In genomic region chr12:77089624-77090278, GRCm38 (mm10) we compare ENCODE assay signal across 21 mouse cellular contexts.
DNase-seq lines count a peak whose midpoint lies in the region; ATAC-seq and TF ChIP-seq lines count a peak whose summit lies in the region.
"Had no signal": no experiment of that assay in that cellular context is flagged by ENCODE, and none has a peak within 500 bp of the region (broad histone marks: within the 10 kb centered on the region; RNA-seq: fewer than 3 reads in every experiment).

No protein-coding gene starts in this region.

- peak; percentile 10 to 18 for DNase-seq in left cerebral cortex, postnatal 14 days (ENCODE audit: low spot score in 2 of 2)
- DNase-seq in left cerebral cortex, adult 2 months (ENCODE audit: extremely low spot score in 1 of 2, low spot score in 2 of 2): no peak
- DNase-seq in brain, adult 2 months (ENCODE audit: low read depth, low spot score): peak; percentile 64
- DNase-seq in liver, embryonic 11.5 days (ENCODE audit: low spot score): no peak
- DNase-seq in layer of hippocampus, postnatal 14 days (ENCODE audit: low spot score in 2 of 2): no peak
- DNase-seq: adrenal gland, postnatal 14 days; cerebellum, adult 9-10 months; gastrocnemius, postnatal 25 days; kidney, adult 2 months; kidney, postnatal 36 days; lung, embryonic 14.5 days; lung, postnatal 4 days; spleen, adult 18-20 months; thymus, postnatal 14 days had no signal

- H3K4me2 ChIP-seq in liver, embryonic 11.5 days: no peak overlapping the region
- H3K4me2 ChIP-seq: embryonic facial prominence, embryonic 13.5 days; heart, embryonic 13.5 days; lung, embryonic 14.5 days; midbrain, embryonic 12.5 days had no signal

- peak; percentile 69 for ATAC-seq in liver, embryonic 11.5 days (replicated peaks; ENCODE audit: low FRiP score)
- peak; percentile 51 for ATAC-seq in megakaryocyte-erythroid progenitor cell, adult 5-6 weeks (replicated peaks; ENCODE audit: low FRiP score, low TSS enrichment, poor library complexity, severe bottlenecking)
- ATAC-seq in erythroid progenitor cell, adult 5-6 weeks (replicated peaks; ENCODE audit: low FRiP score, poor library complexity, severe bottlenecking): no peak
- ATAC-seq: hindbrain, postnatal 0 days had no signal

- WGBS in liver, embryonic 11.5 days: 62% methylated on average over 6 of the region's 6 CpGs

- no peaks in the 10 kb centered on the region for H3K36me3 ChIP-seq in liver, embryonic 11.5 days (ENCODE audit: control insufficient read depth, insufficient read depth, low read length)
- H3K36me3 ChIP-seq: embryonic facial prominence, embryonic 13.5 days; heart, embryonic 13.5 days; limb, embryonic 10.5 days; midbrain, embryonic 12.5 days had no signal

- H3K27ac ChIP-seq in left cerebral cortex, adult 2 months: no peak overlapping the region
- no peak overlapping the region for H3K27ac ChIP-seq in liver, embryonic 11.5 days (ENCODE audit: low read depth, low read length)
- H3K27ac ChIP-seq: embryonic facial prominence, embryonic 13.5 days; heart, embryonic 13.5 days; hindbrain, postnatal 0 days; limb, embryonic 10.5 days; midbrain, embryonic 12.5 days had no signal

- H3K27me3 ChIP-seq in liver, embryonic 11.5 days (replicated peaks; ENCODE audit: control insufficient read depth, insufficient read depth, low read length): no peaks in the 10 kb centered on the region
- H3K27me3 ChIP-seq: embryonic facial prominence, embryonic 13.5 days; heart, embryonic 13.5 days; midbrain, embryonic 12.5 days had no signal

- H3K4me1 ChIP-seq in liver, embryonic 11.5 days (replicated peaks; ENCODE audit: control insufficient read depth, insufficient read depth, low read length): peaks cover 23% of the 10 kb centered on the region
- H3K4me1 ChIP-seq: embryonic facial prominence, embryonic 13.5 days; limb, embryonic 10.5 days; midbrain, embryonic 12.5 days had no signal

- no peak overlapping the region for H3K9ac ChIP-seq in liver, embryonic 11.5 days (ENCODE audit: low read depth, low read length)
- H3K9ac ChIP-seq: embryonic facial prominence, embryonic 13.5 days; heart, embryonic 13.5 days; lung, embryonic 14.5 days; midbrain, embryonic 12.5 days had no signal

- intact Hi-C loops in left cerebral cortex, postnatal 14 days (cut with DNase I): no loop called here
- intact Hi-C loops in left cerebral cortex, adult 2 months (cut with DNase I): no loop called here

- H3K4me3 ChIP-seq in left cerebral cortex, adult 2 months: no peak overlapping the region
- no peak overlapping the region for H3K4me3 ChIP-seq in liver, embryonic 11.5 days (ENCODE audit: low read depth, low read length)
- H3K4me3 ChIP-seq: embryonic facial prominence, embryonic 13.5 days; heart, embryonic 13.5 days; limb, embryonic 10.5 days; midbrain, embryonic 12.5 days had no signal

- TF ChIP-seq CTCF in left cerebral cortex, adult 2 months (IDR thresholded peaks at IDR 0.05): no peak

- H3K9me3 ChIP-seq in liver, embryonic 11.5 days (ENCODE audit: control insufficient read depth, low read length): no peaks in the 10 kb centered on the region
- H3K9me3 ChIP-seq: embryonic facial prominence, embryonic 13.5 days; heart, embryonic 13.5 days; limb, embryonic 10.5 days; midbrain, embryonic 12.5 days had no signal

Comparison
In these comparisons a context has a peak if more than half of its experiments do, and no peak if none do; other contexts are left out.
1. DNase-seq: peak in left cerebral cortex, postnatal 14 days (2 of 2) and brain, adult 2 months (single experiment); none in left cerebral cortex, adult 2 months (0 of 2), liver, embryonic 11.5 days (single experiment) and layer of hippocampus, postnatal 14 days (0 of 2).